Mouse (Mus musculus) bone marrow, adult 2 months (tissue): ENCODE data around the gene Aff3.

Experiments
- CTCF ChIP-seq: fragments of 200-500 bp; IDR thresholded peaks from 2 replicates; pipeline ENCODE4 v1.5.1; 2011; ENCODE audit warnings: low read length, control low read depth; ENCODE audit not compliant: control insufficient read depth, insufficient read depth
- POLR2A ChIP-seq: fragments of 200-500 bp; IDR thresholded peaks from 2 replicates; pipeline ENCODE4 v1.6.1; 2011; ENCODE audit warnings: low read depth, mild to moderate bottlenecking, control low read depth, low read length, borderline replicate concordance; ENCODE audit not compliant: control insufficient read depth

DNA sequence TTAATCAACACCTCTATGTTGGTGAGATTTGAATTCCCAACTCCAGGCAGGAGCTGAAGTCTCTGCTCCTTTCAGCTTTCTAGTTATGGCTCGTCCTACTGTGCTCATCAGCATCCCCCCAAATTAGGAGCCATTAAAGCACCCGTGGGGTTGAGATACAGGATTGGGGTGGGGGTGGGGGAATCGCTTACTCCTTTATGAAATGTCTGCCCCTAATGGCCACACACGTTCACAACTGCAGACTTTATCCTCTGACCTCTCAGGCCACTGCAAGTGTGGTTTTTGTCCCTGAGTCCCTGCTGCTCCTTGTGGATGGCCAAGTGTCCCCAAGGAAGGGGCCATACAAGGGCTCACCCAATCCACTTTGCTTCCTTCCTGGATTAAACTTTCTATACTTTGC lies 348.8 kb downstream of the Aff3 start:
- TF ChIP-seq CTCF = no peak
- no peak for TF ChIP-seq POLR2A
